Mouse (Mus musculus) stomach, embryonic 15.5 days (tissue): Measurements from ENCODE around the gene Ppfibp2. TPM values are rescaled to one million over a fixed set of nuclear protein-coding genes. Genes with fewer than 3 reads are reported as not detected.
A peak's percentile ranks its signal among the peaks of the same experiment; 100 is the strongest.

ENCODE experiments used
- ATAC-seq: fragments of 200-750 bp; cut with Nextera tagmentation; 2 replicates; pipeline ENCODE4 v1.8.0; 2017; ENCODE audit warnings: low read depth, moderate number of reproducible peaks, moderate TSS enrichment; ENCODE audit not compliant: insufficient read depth, low FRiP score
- H3K27ac ChIP-seq: fragments of 300-500 bp; sonication (generic); 2 replicates; pipeline ENCODE4 v1.5.1; 2015; ENCODE audit warnings: mild to moderate bottlenecking, inconsistent platforms
- H3K27me3 ChIP-seq: fragments of 300-500 bp; sonication (generic); replicated peaks from 2 replicates; pipeline ENCODE4 v1.6.1; 2015; ENCODE audit warnings: inconsistent platforms
- H3K36me3 ChIP-seq: fragments of 300-500 bp; sonication (generic); 2 replicates; pipeline ENCODE4 v1.6.1; 2015; ENCODE audit warnings: inconsistent platforms
- H3K4me1 ChIP-seq: fragments of 300-500 bp; sonication (generic); 2 replicates; pipeline ENCODE4 v1.6.1; 2015; ENCODE audit warnings: inconsistent platforms
- H3K4me2 ChIP-seq: fragments of 300-500 bp; sonication (generic); 2 replicates; pipeline ENCODE4 v1.6.1; 2015; ENCODE audit warnings: mild to moderate bottlenecking, inconsistent platforms
- H3K4me3 ChIP-seq: fragments of 300-500 bp; sonication (generic); replicated peaks from 2 replicates; pipeline ENCODE4 v1.5.1; 2015; ENCODE audit warnings: inconsistent platforms
- H3K9ac ChIP-seq: fragments of 300-500 bp; sonication (generic); 2 replicates; pipeline ENCODE4 v1.6.1; 2015; ENCODE audit warnings: inconsistent platforms
- H3K9me3 ChIP-seq: fragments of 300-500 bp; sonication (generic); 2 replicates; pipeline ENCODE4 v1.6.1; 2016; ENCODE audit warnings: inconsistent platforms
- WGBS: fragments of 180-500 bp; shearing (Covaris S2); methylation state at CpG from one replicate; pipeline ENCODE4 v1.1.7; 2015; 5-methylcytosine and 5-hydroxymethylcytosine counted together
- polyA plus RNA-seq: library from polyadenylated mRNA; unstranded; fragments of >200 nt; fragmentation: Nextera tagmentation; extraction: Ambion mirVana; gene quantifications from 2 replicates; pipeline ENCODE4 v1.2.1, GENCODE M21; 2015

Gene Ppfibp2
- polyA plus RNA-seq, 1 experiment from 2014 or later = 13.7 TPM

DNA sequence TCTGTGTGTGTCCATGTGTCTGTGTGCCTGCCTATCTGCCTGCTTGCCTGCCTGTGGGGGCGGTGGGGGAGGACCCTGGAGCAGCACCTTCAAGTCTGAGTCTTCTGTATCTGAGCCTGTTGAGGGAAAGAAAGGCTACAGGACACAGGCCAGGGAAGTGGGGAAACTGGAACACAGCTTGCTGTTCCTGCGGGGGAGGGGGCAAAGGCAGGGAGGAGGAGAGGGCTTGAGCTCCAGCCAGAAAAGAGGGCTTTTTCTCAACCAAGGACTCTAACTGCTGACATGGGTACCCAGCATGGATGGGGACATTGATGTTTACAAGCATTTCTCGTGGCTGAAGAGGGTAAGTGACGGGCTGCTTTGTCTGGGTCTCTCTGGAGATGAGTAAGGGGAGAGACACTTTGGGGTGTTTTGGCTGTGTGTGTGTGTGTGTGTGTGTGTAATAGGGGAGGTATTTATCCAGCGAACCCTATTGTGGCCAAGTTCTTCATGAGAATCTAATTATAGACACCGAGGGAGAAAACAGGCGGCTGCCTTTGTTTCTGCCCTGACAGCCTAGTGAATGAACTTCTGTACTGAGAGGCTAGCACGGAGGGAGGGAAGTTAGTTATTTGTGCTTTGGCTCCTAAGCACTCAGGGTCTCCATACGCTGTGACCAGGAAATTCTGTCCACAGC is 70.7 kb downstream of the Ppfibp2 start:
- peak overlapping the region; percentile 57 for H3K4me2 ChIP-seq
- no peaks in the 10 kb centered on the region for H3K9me3 ChIP-seq
- peaks cover 44% of the 10 kb centered on the region for H3K4me1 ChIP-seq
- H3K9ac ChIP-seq = peak overlapping the region; percentile 7
- WGBS = 6% methylated on average over 9 of the region's 9 CpGs
- H3K36me3 ChIP-seq = no peaks in the 10 kb centered on the region
- H3K27ac ChIP-seq = peak overlapping the region; percentile 90
- no peak for ATAC-seq
- no peaks in the 10 kb centered on the region for H3K27me3 ChIP-seq
- H3K4me3 ChIP-seq = peak overlapping the region; percentile 39

DNA sequence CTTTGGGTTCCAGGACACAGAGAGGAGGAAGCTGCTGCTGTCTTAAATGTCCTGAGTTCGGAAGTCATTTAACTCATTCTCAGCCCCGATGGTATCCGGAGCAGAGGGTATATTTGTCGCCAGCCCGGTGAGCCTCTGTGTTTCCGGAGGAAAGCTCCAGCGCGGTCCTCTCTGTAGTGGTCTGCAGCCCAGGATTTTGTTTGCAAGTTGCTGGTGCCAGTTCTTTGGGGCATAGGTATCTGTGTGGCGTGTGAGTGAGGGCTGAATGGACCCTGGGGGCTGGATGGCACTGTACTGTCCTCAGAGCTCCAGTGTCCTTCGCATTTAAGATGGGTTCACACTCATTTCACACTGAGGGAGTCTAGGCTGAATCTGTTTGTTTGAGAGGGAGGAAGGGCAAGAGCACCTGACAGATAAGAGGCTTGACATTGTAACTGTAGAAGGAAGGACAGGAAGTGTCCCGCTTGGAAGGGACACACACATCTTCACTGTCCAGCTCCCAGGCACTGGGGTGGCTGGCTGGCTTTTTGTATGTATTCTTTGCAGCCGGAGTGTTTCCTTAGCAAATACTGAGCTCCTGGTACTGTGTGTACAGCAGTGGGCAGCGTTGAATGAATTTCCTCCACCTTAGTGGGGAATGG is 71.4 kb downstream of the Ppfibp2 start:
- Histone ChIP-seq H3K9me3 (no peaks in the 10 kb centered on the region), H3K36me3 (no peaks in the 10 kb centered on the region), H3K4me2 (peak overlapping the region; percentile 57), H3K9ac (peak overlapping the region; percentile 7), H3K4me3 (peak overlapping the region; percentile 39), H3K4me1 (peaks cover 43% of the 10 kb centered on the region), H3K27ac (peak overlapping the region; percentile 90), H3K27me3 (no peaks in the 10 kb centered on the region)
- ATAC-seq = no peak
- WGBS = 30% methylated on average over 13 of the region's 13 CpGs

DNA sequence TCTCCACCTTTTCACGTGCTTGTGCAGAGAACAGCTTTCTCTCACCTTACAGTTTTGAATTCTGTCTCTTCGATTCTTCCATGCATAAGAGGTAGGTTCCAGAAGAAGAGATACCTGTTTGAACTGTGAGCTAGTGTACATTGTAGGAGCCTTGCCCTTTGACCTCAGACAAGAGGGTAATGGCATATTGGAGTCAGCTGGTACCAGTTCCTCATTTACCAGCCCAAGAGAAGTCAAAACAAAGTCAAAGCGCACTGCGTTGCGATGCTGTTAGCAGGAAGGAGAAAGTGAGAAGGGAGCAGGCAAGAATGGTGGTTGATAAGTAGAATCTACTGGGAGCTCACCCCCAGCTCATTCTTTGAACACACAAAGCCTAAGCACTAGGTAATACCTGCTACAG is 73.5 kb downstream of the Ppfibp2 start:
- Histone ChIP-seq H3K27ac (no peak overlapping the region), H3K36me3 (no peaks in the 10 kb centered on the region), H3K4me2 (no peak overlapping the region), H3K9ac (no peak overlapping the region), H3K4me1 (peaks cover 33% of the 10 kb centered on the region), H3K9me3 (no peaks in the 10 kb centered on the region), H3K4me3 (no peak overlapping the region), H3K27me3 (no peaks in the 10 kb centered on the region)
- ATAC-seq = no peak
- 72% methylated on average over 5 of the region's 5 CpGs for WGBS

DNA sequence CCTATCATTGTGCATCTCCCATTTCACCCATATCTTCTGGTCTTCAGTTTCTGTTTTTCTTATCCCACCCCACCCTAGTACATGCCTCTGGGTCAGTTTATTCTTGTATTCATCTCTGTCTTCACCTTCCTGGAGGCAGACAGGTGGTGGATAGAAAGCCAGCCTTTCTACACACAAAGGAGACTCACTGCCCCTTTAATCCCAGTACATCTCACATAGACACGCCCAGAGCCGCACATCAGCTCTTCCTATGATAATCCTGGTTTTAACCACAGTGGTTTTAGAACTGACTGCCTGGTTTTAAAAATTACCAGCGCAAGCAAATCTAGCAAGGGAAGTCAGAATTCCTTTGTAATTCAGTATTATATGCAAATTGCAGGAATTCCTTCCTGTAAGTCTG is 80.2 kb downstream of the Ppfibp2 start:
- Histone ChIP-seq H3K9ac (no peak overlapping the region), H3K4me1 (peaks cover 8% of the 10 kb centered on the region; the same call in 1 of the 2 replicates), H3K9me3 (no peaks in the 10 kb centered on the region), H3K27me3 (no peaks in the 10 kb centered on the region), H3K4me2 (no peak overlapping the region), H3K4me3 (no peak overlapping the region), H3K36me3 (no peaks in the 10 kb centered on the region), H3K27ac (no peak overlapping the region; the same call in 1 of the 2 replicates)
- no peak for ATAC-seq
- 62% methylated on average over 3 of the region's 3 CpGs for WGBS

DNA sequence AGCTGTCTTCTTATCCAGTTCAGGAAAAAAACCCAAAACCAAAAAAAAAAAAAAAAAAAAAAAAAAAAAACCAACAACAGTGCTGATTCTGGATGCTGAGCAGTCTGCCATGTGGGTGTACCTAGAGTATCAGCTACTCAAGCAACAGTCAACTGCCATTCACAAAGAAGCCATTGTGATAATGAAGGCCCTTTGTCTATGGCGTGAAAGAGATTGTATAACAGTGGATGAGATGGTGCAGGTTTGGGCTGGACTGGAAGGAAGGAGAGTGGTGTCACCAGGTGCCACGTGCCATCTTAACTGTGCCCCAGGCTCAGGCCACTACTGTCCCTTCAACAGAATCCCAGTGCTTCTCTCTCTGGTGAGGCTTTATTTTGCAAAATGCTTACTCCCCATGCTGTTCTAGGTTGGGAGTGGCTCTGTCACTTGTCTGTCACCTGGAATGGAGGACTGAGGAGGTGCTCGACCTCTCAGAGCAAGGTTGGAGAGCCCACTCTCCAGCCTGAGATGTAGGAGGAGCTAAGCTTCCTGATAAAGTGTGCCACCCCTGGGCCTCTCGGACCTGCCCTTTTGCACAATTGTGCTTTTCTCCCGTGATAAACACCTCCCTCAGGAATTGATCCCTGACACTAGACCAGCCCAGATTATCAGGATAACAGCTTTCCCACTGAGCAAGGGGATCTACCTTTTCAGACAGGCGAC is 85.3 kb downstream of the Ppfibp2 start:
- H3K4me3 ChIP-seq = no peak overlapping the region
- H3K9me3 ChIP-seq = no peaks in the 10 kb centered on the region
- H3K27me3 ChIP-seq = no peaks in the 10 kb centered on the region
- H3K9ac ChIP-seq = no peak overlapping the region
- WGBS = 46% methylated on average over 6 of the region's 6 CpGs
- ATAC-seq = peak; percentile 53
- H3K4me2 ChIP-seq = no peak overlapping the region
- H3K4me1 ChIP-seq = 0 out of 2 replicates have a peak, but pooled peaks cover 5% of the 10 kb centered on the region
- H3K36me3 ChIP-seq = no peaks in the 10 kb centered on the region
- peak overlapping the region; percentile 6; the same call in 1 of the 2 replicates for H3K27ac ChIP-seq

DNA sequence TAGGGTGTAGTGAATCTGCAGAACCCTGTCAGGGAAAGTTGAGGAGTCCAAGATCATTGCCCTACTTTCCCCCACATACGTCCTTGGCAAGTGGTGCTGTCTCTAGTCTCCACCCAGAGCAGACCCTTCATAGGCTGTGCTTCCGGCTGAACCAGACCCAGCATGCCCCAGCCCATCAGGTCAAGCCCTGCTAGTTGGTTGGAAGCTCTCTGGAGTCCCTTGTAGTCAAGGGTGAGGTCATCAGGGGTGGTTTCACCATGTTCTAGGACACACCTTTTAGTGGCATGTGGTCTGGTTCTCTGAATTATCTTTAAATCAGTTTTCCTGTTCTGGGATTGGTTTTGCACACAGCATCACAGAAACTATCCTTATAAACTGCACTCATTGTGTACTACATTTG is 86.3 kb downstream of the Ppfibp2 start:
- Histone ChIP-seq H3K9ac (no peak overlapping the region), H3K27me3 (no peaks in the 10 kb centered on the region), H3K36me3 (no peaks in the 10 kb centered on the region), H3K4me1 (0 out of 2 replicates have a peak, but pooled peaks cover 3% of the 10 kb centered on the region), H3K9me3 (no peaks in the 10 kb centered on the region), H3K4me3 (no peak overlapping the region), H3K4me2 (no peak overlapping the region), H3K27ac (peak overlapping the region; percentile 6; the same call in 1 of the 2 replicates)
- WGBS = 67% methylated on average over 2 of the region's 2 CpGs
- ATAC-seq = no peak; the same call in 1 of the 2 replicates

DNA sequence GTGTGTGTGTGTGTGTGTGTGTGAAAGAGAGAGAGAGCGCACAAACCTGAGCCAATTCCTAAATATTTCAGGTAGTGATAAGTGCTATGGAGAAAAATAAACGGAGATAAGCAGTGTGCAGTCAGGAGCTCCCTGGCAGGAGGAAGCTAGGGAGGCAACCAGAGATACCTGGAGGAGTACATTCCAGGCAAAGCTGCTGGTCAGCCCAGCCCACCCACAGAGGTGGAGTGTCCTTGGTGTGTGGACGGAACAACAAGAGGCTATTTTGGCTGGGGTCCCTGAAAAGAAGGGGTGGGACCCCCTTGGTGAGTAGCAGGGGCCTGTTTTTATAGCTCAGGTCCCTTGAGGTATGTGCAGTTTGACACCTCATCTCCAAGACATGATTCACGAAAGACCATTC is 88.2 kb downstream of the Ppfibp2 start:
- 63% methylated on average over 4 of the region's 4 CpGs for WGBS
- Histone ChIP-seq H3K4me1 (0 out of 2 replicates have a peak, but pooled peaks cover 7% of the 10 kb centered on the region), H3K4me2 (no peak overlapping the region), H3K27ac (no peak overlapping the region), H3K27me3 (no peaks in the 10 kb centered on the region), H3K9me3 (no peaks in the 10 kb centered on the region), H3K36me3 (no peaks in the 10 kb centered on the region), H3K9ac (no peak overlapping the region), H3K4me3 (no peak overlapping the region)
- no peak for ATAC-seq

DNA sequence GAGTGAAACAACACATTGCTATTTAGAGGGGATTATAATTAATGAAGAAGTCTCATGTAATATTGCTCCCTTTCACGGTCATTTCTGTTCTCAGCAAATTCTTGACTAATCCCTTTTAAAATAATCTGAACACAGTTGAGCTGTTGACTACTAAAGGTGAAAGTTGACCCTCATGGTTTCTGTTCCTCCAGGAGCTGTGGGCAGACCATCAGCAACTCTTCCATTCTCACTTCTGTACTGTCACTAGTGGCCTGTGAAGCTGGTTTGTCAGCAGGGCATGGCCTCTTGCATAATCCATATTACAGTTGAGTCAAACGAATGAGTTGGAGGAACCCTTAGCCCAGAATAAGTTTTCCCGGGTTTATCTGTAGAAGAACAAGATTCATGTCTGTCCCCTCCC is 88.6 kb downstream of the Ppfibp2 start:
- WGBS = 64% methylated on average over 3 of the region's 3 CpGs
- no peak overlapping the region for H3K4me3 ChIP-seq
- ATAC-seq = no peak
- no peak overlapping the region for H3K4me2 ChIP-seq
- H3K27ac ChIP-seq = no peak overlapping the region; the same call in 1 of the 2 replicates
- H3K4me1 ChIP-seq = 0 out of 2 replicates have a peak, but pooled peaks cover 7% of the 10 kb centered on the region
- H3K9ac ChIP-seq = no peak overlapping the region
- H3K36me3 ChIP-seq = no peaks in the 10 kb centered on the region
- H3K9me3 ChIP-seq = no peaks in the 10 kb centered on the region
- no peaks in the 10 kb centered on the region for H3K27me3 ChIP-seq

DNA sequence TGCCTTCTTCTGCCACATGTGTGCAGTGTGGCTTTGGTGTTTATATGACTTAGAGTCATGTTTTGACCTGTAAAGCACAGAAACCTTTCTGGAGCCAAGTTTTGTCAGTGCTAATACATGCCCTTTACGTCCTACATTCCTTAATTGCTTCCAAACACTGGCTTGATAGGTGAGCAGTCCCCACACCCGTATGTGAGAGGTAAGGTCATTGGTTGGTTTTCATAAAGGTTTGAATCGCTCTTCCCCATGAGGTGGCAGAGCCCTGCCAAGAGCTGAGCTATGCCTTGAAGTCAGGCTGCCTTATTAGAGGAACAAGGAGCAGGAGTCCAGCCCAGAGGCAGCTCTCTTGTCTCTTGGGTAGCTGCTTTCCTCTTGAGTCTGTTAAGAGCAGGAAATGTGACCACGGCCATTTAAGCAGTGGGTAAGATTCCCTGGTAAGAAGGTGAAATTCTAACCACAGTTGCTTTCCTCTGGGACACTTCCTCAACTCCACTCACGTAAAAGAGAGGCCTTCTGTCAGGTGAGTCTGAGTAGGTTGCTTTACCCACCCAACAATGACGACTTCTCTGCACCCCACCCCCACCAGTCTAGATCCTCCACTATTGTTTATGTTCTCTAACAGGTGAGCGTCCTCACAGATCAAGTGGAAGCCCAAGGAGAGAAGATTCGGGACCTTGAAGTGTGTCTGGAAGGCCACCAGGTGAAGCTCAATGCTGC is 90.4 kb downstream of the Ppfibp2 start:
- Histone ChIP-seq H3K4me1 (peaks cover 6% of the 10 kb centered on the region; the same call in 1 of the 2 replicates), H3K27ac (peak overlapping the region; percentile 87), H3K4me3 (peak overlapping the region; percentile 5; the same call in 1 of the 2 replicates), H3K27me3 (no peaks in the 10 kb centered on the region), H3K4me2 (peak overlapping the region; percentile 36; the same call in 1 of the 2 replicates), H3K9me3 (no peaks in the 10 kb centered on the region), H3K9ac (no peak overlapping the region), H3K36me3 (no peaks in the 10 kb centered on the region)
- peak; percentile 42 for ATAC-seq
- 65% methylated on average over 8 of the region's 8 CpGs for WGBS

DNA sequence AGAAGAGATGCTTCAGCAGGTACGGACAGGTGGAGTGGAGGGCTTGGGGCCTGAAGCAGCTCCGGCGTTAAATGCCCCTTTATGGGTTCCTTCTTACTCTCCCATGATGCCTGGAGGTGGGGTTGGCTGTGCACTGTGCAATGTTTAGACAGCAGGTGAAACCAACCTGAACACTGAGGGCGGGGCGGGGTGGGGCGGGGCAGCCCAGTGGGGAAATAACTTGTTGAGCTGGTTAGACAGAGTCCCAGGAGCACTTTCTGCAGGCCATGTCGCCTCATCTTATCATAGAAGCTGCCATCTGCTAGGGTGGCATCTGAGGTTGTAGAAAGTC is 90.9 kb downstream of the Ppfibp2 start:
- WGBS = 73% methylated on average over 7 of the region's 7 CpGs

DNA sequence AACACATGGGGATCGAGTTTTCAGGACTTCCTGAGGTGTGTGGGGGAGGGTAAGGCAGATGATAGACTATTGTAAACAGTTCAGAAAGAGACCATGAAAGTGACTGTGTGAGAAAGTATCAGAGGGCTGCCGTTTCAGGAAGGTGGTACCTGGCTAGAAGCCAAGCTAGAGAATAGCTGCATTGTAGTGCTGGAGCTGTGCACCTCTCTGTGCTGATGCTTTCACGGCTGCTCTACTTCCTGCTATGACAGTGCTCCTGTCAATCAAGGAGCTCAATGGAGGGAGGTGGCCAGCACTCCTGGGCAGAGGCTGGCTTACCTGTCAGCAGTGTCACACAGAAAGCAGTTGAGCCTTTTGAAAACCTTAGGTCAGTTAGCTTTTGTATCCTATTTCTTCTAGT is 92.4 kb downstream of the Ppfibp2 start:
- Histone ChIP-seq H3K4me2 (no peak overlapping the region), H3K36me3 (no peaks in the 10 kb centered on the region), H3K27ac (no peak overlapping the region), H3K9me3 (no peaks in the 10 kb centered on the region), H3K4me1 (peaks cover 7% of the 10 kb centered on the region; the same call in 1 of the 2 replicates), H3K27me3 (no peaks in the 10 kb centered on the region), H3K4me3 (no peak overlapping the region), H3K9ac (no peak overlapping the region)
- ATAC-seq = peak; percentile 24; the same call in 1 of the 2 replicates
- WGBS = 11% methylated on average over 3 of the region's 3 CpGs

More for the DNA sequence above, 90.9 kb downstream of the Ppfibp2 start:
- H3K9ac ChIP-seq = no peak overlapping the region
- H3K4me2 ChIP-seq = peak overlapping the region; percentile 36; the same call in 1 of the 2 replicates
- H3K27me3 ChIP-seq = no peaks in the 10 kb centered on the region
- peak overlapping the region; percentile 5; the same call in 1 of the 2 replicates for H3K4me3 ChIP-seq
- no peaks in the 10 kb centered on the region for H3K9me3 ChIP-seq
- peak overlapping the region; percentile 87 for H3K27ac ChIP-seq
- H3K36me3 ChIP-seq = no peaks in the 10 kb centered on the region
- peaks cover 4% of the 10 kb centered on the region; the same call in 1 of the 2 replicates for H3K4me1 ChIP-seq
- peak; percentile 83 for ATAC-seq
